Mouse (Mus musculus) cerebellum, adult 18-20 months (tissue): ENCODE results near the gene Lifr.

Experiments
- DNase-seq, 2 experiments: peaks; one replicate each; pipeline ENCODE4 v3.0.0; 2021

The Lifr gene

GRCm38 (mm10) chr15:7166735-7167134 lies 76.3 kb downstream of the Lifr start:
- no peak for DNase-seq

GRCm38 (mm10) chr15:7167238-7167905 lies 77.0 kb downstream of the Lifr start:
- no peak for DNase-seq

GRCm38 (mm10) chr15:7167906-7168532 lies 77.6 kb downstream of the Lifr start:
- no peak for DNase-seq

- DNase-seq: no peak
Measured at GRCm38 (mm10) chr15:7172875-7173274, 82.5 kb downstream of the Lifr start.

- no peak for DNase-seq
Measured at GRCm38 (mm10) chr15:7173346-7173745, 82.9 kb downstream of the Lifr start.

- DNase-seq: no peak
Measured at GRCm38 (mm10) chr15:7173776-7174175, 83.4 kb downstream of the Lifr start.

GRCm38 (mm10) chr15:7180576-7180975 lies 90.2 kb downstream of the Lifr start:
- DNase-seq: no peak

- no peak for DNase-seq
Measured at GRCm38 (mm10) chr15:7187682-7188081, 97.3 kb downstream of the Lifr start.

GRCm38 (mm10) chr15:7189678-7190454 lies 99.5 kb downstream of the Lifr start:
- DNase-seq: no peak

- no peak for DNase-seq
Measured at GRCm38 (mm10) chr15:7191074-7191473, 100.7 kb downstream of the Lifr start.

GRCm38 (mm10) chr15:7192582-7192981 lies 102.2 kb downstream of the Lifr start:
- DNase-seq: no peak

GRCm38 (mm10) chr15:7194147-7194720 lies 103.8 kb downstream of the Lifr start:
- DNase-seq: no peak

- DNase-seq: no peak
Measured at GRCm38 (mm10) chr15:7194748-7195221, 104.4 kb downstream of the Lifr start.

GRCm38 (mm10) chr15:7197652-7198445 lies 107.4 kb downstream of the Lifr start:
- no peak for DNase-seq

- peak in 1 of 2 experiments; percentile 13 for DNase-seq
Measured at GRCm38 (mm10) chr15:7198816-7199215, 108.4 kb downstream of the Lifr start.

- no peak for DNase-seq
Measured at GRCm38 (mm10) chr15:7200286-7200685, 109.9 kb downstream of the Lifr start.

- no peak for DNase-seq
Measured at GRCm38 (mm10) chr15:7201421-7202380, 111.3 kb downstream of the Lifr start.

GRCm38 (mm10) chr15:7202981-7203380 lies 112.6 kb downstream of the Lifr start:
- no peak for DNase-seq

- no peak for DNase-seq
Measured at GRCm38 (mm10) chr15:7203606-7204330, 113.4 kb downstream of the Lifr start.

- no peak for DNase-seq
Measured at GRCm38 (mm10) chr15:7204917-7205316, 114.5 kb downstream of the Lifr start.

- no peak for DNase-seq
Measured at GRCm38 (mm10) chr15:7206110-7206509, 115.7 kb downstream of the Lifr start.
